Mouse (Mus musculus) neural tube, embryonic 10.5 days (tissue): ENCODE measurements around the gene Clasp2.
"Not testable (repeated sequence)": the region's sequence is repeated elsewhere in the genome, so short reads cannot be mapped to it uniquely, and the experiment has no call there.

ENCODE experiments used
- DNase-seq: peaks from one replicate; pipeline ENCODE4 v3.0.0-alpha.2; 2017; ENCODE audit warnings: low spot score; ENCODE audit errors: extremely low spot score

The Clasp2 gene

DNA sequence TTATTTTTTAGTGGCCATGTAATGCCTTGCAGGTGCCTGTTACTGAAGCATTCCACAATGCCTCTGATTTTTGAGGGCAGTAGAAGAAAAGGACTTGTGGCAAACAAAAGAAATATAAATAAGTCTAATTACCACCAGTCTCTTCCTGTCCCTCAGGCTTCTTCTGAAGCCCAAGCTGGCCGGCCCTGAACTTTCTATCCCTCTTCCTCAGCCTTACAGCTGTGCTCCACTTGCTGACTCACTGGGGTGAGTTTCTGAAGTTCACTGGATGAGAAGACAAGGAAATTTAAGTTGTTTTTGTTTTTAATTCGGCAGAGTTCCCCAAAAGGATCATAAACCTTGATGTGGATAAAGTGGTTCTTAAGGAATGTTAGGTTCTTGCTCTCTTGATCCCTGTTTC lies 74.6 kb downstream of the Clasp2 start:
- DNase-seq: no peak

DNA sequence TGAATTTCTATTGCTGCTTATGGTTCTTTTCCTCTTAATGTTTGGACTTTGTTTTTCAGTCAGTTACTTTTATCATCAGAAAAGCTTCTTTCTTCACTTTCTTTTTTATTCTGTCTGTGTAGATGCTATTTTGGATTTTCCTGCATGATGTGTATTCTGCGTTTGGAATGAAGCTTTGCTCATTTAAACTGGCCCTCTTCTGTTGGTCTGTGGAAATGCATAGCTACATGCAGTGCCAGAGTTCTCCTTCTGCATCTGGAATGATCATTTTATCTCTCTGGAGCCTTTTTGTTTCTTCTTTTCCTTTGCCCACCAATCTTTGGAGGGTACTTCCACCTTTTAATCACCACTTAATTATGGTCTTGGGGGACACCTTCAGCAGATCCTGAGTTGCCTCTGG lies 80.9 kb downstream of the Clasp2 start:
- DNase-seq: no peak

DNA sequence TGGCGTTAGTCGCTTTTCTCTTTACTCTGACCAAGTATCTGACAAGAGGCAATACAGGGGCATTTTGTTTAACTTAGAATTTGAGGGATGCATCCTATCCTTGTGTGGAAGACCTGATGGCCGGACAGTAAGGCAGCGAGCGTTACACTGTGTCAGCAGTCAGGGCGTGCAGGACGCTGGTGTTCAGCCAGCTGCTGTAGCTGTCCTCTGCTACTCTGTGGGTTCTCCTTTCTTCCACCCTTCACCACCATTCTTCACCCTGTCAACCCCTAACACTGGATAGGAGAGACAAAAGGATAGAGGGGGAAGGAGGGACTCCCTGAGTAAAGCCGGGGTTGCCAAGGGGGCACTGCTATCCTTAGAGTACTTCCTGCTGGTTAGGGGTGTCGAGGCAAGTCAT lies 87.4 kb downstream of the Clasp2 start:
- no peak for DNase-seq

DNA sequence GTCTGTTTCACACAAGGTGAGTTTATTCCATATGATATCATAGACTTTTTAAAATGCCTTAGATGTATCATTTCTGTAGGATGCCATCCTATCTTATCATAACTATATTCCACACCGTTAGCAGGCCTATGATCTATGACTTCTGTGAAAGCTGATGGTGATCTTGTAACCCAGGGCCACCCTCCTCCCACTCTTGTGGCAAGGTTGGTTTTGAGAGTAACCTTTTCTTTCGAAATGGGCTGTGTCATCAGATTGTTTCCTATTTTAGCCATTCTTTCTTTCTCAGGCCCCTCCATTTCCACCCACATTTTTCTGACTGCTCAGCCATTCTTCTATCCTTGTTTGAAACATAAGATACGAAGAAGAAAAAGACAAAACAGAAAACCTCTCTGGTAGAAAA lies 88.9 kb downstream of the Clasp2 start:
- DNase-seq: no peak

DNA sequence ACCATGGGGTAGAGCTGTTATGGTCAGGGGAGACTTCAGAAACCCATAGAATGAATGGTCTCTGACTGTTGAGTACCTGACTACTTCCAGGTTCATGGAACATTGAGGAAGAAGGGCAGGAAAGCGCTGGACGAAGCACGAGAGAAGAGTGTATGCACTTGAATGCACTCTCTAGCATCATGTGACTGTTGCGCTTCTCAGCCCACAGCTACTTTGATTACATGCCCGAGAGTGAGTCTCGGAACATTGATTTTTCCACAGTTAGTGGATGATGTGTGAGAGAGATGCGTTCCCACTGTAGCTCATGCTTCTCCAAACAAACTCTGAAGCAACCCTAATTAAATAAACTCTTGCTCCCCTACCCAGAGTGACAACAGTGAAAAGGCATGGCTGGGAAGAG lies 92.2 kb downstream of the Clasp2 start:
- DNase-seq: no peak

DNA sequence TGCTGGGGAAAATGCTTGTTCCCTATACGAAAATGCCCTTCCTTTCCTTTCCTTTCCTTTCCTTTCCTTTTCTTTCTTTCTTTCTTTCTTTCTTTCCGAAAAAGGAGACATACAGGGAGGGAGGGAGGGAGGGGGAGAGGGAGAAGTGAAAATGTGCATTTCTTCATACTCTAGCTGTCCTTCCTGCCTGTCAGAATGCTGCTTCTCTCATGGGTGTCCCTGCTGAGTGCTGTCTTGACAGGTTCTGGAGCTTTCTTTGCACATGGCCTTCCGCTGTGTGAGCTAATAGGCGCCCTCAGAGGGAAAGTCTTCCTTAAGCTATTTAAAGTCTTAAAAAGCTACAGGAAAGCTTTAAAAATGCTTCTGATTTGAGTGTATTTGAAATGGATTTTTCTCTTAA lies 95.7 kb downstream of the Clasp2 start:
- no peak for DNase-seq

DNA sequence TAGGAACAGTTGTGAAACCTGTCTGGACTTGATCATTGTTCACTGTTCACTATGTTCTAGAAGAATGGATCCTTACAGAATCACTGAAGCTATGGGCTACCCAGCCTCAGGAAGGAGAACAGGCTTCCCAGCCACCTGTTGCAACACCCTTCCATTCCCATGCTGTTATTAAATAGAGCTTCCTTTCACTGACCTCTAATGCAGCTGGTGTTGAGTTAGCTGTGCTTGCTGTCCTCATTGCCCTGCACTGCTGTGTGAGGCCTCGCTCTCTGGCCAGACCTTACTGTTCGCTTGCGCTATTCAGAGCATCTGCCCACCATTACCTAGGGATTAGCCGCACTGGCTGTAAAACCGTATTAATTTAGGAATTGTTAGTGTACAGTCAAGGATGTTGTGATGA lies 96.2 kb downstream of the Clasp2 start:
- no peak for DNase-seq

DNA sequence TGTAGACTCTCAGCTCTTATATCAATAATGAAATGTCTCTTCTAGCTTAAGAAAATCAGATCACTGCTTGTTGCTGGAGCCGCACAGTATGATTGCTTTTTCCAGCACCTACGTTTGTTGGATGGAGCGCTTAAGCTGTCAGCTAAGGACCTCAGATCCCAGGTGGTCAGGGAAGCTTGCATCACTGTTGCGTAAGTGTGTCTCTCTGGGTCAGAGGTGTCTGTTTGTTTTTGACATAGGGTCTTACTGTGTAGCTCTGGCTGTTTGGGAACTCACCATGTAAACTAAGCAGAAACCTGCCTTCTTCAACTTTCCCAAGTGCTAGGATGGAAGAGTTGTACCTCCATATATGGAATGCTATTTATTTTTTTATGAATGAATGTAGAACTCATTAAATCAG lies 102.8 kb downstream of the Clasp2 start:
- no peak for DNase-seq

DNA sequence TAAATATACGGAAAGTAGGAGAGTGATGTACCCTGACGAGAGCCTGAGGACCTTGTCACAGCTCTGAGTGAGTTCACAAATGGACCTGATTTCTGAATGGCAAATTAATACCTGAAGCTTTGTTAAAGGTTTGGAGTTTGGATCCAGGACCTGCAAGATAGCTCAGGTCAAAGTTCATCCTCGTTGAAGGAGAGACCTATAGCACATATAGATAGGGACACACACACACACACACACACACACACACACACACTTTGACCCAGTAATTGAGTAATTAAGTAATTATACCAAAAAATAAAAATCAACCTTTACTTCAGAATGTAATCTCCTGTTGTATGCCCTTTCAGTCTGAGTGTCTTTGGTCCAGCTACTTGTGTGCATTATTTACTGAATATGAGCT lies 114.2 kb downstream of the Clasp2 start:
- DNase-seq: no peak

DNA sequence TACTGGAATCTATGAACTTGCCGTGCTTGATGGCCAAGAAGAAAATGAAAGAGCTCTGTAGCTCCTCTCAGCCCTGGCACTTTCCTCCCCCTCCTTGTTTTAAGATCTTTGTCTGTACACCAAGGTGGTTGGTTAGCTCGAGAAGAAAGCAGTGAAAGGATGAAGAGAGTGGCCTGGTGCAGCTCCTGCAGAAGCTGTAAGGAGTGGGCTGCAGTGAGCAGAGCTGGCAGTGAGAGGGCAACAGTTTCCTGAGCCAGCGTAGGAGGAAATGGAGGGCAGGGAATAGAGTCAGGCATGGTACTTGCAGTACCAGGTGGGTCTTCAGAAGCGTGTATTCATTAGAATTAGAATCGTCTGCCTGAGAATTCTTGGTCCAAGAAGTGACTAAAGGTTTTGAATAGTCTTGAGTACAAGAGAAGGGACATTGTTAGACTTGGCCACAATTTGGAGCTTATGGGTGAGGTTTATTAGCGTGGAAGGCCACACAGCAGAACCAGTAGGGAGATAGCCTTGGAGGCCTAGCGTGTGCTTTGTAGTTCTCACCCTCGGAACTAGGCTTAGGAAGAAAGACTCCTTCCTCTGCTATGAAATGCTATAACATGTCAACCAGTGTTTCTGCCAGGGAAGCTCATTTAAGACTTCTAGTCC lies 116.1 kb downstream of the Clasp2 start:
- no peak for DNase-seq

DNA sequence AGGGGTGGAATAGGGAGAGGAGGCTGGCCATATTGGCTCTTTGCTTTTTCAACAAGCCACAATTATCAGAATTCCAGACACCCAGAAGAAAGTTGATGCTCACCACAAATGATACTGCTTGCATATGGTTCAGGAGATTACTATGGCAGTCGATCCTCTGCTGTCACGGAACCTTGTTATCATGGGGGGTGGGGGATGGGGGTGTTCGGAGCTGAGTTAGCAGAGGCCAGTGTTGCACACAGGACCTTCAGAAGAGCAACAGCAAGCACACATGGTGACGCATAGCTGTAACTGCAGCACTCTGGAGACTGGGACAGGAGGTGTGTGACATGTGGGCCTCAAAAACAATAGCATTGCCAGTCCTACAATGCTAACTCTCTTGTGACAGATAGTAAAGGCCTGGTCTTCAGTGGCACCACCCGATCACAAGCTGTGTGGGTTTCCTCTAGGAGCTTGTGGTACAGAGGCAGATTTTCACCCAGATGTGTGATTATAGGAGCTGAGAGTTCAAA lies 116.7 kb downstream of the Clasp2 start:
- no peak for DNase-seq

DNA sequence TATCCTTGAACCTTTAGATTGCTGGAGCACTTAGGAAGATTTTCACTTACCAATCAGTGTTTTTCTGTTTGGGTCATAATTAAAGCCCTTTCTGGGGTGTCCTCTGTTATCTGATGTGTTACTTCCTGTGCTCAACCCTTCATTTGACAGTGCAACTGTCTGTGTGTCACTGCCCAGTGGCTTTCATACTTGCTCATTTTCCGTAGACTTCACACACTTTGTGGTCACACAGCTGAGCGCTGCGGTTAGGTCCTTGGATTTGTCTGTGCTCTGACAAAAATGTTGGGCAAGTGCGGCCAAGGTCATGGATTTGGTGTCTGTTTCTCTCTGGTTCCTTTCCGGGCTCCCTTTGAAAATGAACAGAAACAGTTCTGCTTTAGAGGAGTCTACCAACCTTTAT lies 118.1 kb downstream of the Clasp2 start:
- DNase-seq: no peak

DNA sequence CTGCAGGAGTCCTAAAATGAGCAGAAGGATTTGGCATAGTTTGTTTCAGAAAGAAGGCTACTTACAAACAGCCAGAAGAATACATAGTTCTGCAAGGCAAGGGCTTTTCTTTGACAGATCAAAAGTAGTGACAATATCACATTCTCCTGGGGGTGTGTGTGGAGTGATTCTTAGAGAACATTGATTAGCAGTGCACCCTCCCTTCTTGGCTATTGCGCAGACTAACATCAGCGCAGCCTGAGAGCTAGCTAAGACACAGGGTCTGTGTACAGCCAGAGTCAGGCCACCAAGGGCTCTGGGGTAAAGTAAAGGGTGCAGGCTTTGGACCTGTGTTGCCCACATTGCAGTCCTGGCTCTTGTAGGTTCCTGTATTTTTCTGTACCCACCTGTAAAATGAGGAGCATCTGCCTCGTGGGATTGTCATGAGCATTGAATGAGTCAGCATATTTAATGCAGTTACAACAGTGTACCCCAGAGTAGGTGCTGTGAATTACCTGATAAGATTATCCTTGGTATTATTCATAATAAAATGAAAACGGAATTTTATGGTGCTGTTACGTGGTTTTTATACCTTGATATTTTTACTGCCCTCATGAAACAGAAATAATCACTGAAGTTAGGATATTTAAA lies 122.2 kb downstream of the Clasp2 start:
- no peak for DNase-seq

DNA sequence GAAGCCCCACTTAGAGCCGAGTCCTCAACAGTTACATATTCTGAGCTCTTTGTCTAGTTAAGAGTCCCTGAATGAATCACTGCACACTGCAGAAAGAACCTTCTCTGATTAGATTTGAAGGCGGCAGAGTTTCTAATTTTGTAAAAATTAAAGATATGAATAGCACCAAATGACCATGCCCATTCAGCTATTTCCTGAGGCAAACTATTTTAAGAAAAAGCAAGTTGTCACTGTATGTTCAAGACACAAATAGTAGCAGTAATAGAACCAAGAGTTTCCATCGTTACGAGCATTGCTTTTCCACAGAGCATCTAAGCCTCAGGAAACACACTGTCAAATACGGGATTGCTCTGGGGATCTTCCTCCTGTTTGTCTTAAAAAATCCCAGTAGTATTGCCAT lies 126.7 kb downstream of the Clasp2 start:
- DNase-seq: no peak

DNA sequence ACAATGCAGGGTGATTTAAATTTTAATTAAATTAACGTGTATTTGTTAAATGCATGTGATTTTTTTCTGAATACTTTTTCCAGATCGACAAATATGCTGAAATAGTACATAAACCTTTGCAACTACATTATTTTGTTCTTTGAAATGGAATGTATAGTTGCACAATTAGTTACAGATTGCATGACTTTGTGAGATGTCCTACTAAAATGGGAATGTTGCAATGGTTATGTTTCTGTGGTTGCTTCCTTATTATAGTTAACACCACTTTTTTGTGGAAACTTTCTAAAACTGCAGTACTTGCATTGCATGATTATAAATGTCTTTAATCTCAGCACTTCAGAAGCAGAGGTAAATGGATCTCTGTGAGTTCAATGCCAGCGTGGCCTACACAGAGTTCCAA lies 153.6 kb downstream of the Clasp2 start:
- DNase-seq: no peak

DNA sequence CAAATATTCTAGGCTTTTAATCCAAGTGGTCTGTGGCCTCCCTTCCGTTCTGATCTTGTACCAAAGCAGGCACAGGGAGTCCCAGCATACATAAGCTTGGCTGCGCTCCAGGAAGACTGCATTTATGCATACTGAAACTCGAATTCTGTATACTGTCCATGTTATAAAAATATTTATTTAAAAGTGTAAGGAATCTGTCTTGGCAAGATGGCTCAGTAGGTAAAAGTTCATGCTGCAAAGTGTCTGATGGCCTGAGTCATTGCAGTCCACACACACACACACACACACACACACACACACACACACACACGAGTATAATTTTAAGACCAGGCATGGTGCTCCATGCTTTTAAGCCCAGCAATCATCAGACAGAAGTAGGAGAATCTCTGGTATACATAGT lies 161.9 kb downstream of the Clasp2 start:
- no peak for DNase-seq

DNA sequence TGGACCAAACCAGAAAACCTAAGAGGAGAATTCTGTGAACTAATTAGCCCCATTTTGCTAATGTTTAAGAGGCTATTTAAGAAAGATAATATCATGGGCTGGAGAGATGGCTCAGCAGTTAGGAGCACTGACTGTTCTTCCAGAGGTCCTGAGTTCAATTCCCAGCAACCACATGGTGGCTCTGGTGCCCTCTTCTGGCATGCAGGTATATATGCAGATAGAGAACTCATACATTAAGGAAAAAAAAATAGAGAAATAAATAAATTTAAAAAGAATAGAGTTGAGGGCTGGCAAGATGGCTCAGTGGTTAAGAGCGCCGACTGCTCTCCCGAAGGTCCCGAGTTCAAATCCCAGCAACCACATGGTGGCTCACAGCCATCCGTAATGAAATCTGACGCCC lies 163.0 kb downstream of the Clasp2 start:
- not testable (repeated sequence) for DNase-seq

DNA sequence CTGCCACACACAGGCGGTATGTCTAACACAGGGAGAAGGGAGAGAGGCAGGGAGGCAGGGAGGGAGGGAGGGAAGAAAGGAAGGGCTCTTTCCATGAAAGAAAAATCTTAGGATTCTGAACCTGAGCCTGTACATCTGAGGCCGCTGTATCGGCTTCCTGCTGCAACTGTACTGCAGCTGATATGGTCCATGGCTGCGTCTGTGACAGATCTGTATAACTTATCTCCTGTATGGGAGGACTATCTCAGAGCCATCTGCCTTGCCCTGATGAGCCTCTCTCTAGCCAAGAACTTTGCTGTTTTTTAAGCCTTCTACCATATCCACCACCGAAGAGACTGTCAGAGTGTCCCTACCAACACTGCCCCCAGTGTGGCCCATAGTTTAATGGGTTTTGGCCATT lies 174.5 kb downstream of the Clasp2 start:
- DNase-seq: no peak

DNA sequence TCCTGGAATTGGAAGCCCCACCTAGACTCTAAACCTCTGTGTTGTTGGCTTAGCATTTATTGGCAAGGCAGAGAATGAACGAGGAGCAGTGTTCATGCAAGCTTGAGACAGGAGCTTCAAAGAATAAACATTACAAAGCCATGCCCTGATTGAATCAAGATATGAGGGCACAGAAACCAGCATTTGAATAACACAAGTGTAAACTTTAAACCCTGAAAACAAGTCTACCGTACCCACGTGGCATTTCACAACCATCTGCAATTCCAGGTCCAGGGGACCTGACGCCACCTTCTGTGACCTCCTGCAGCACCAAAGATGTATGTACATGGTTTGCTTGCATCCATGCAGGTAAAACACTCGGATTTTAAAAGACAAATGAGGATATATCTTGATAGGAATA lies 181.4 kb downstream of the Clasp2 start:
- no peak for DNase-seq

DNA sequence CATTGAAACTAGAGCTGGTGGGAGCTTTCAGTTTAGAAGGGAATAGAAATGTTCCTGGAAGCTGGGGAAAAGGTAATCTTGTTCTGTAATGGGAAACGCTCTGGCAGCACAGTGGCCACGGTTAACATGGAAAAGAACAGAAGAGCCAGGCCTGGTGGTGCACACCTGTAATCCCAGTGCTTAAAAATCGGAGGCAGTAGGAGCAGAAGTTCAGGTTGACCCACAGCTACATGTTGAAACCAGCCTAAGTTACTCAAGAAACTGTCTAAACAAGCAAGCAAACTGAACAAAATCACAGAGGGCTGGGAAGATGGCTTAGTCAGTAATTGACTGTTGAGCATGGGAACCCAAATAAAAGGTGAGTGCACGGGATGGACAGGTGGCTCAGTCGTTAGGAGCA lies 183.6 kb downstream of the Clasp2 start:
- DNase-seq: no peak

DNA sequence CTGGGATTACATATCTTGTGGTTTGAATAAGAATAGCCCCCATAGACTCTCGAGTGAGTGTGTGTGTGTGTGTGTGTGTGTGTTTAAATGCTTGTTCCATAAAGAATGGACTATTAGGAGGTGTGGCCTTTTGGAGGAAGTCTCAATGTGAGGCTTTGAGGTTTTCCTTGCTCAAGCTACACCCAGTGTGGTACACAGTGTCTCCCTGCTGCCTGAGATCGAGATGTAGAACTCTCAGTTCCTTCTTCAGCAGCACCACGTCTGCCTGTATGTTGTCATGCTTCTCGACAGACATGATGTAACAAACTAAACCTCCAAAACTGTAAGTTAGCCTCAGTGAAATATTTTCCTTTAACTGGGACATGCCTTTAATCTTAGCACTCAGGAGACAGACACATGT lies 187.3 kb downstream of the Clasp2 start:
- no peak for DNase-seq

DNA sequence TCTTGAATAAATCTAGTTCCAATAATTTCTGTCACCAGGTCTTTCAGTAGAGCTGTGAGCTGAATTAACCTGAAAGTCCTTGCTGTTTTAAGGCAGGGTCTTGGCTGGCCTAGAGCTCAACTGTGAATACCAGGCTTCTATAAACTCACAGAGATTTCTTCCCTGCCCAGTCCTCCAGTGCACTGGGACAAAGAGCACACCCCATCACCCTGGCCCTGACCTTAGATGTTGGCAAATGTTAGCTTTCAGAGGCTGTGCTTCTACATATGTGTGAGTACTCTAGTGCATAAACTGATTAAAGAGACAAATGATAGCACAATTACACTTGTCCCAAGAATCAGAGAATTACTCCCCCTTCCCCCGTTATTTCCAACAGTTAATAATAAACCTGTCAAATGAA lies 188.4 kb downstream of the Clasp2 start:
- DNase-seq: no peak
